Comparison of ENCODE assay signal across 9 mouse cellular contexts in the genomic region with DNA sequence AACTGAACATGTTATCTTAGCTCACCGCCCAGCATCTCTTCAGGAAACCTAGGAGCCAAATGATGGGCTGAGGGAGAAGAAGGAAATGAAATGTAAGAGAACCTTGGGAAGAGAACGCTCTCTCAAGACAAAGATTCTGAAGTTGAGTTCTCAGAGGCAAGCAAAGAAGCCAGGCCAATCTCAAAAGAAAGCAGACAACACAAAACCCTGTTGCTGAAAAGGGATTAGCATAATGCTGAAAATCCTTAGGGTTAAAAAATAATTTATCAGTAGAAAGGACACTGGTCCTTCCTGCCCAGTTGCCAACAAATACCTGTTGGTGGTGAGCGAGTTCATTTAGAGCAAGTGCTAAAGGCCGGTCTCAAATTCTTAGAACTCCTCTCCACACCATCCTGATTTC. TPM values are rescaled to one million over a fixed set of nuclear protein-coding genes. Genes with fewer than 3 reads are reported as not detected.
DNase-seq lines count a peak whose midpoint lies in the region; ATAC-seq and TF ChIP-seq lines count a peak whose summit lies in the region.
"Had no signal": no experiment of that assay in that cellular context is flagged by ENCODE, and none has a peak within 500 bp of the region (broad histone marks: within the 10 kb centered on the region; RNA-seq: fewer than 3 reads in every experiment).

No protein-coding gene starts in this region.

- ATAC-seq in lung, embryonic 14.5 days (ENCODE audit: insufficient read depth): no peak
- ATAC-seq in forebrain, embryonic 13.5 days: no peak; the same call in 1 of the 2 replicates
- ATAC-seq in limb, embryonic 12.5 days (ENCODE audit: insufficient number of reproducible peaks, insufficient read depth, low FRiP score, low TSS enrichment, low read depth): no peak
- peak; percentile 22; the same call in 1 of the 2 replicates for ATAC-seq in neural tube, embryonic 14.5 days (ENCODE audit: low read depth)

- peak overlapping the region; percentile 85 for H3K4me2 ChIP-seq in lung, embryonic 14.5 days
- peak overlapping the region; percentile 85 for H3K4me2 ChIP-seq in forebrain, embryonic 13.5 days
- peak overlapping the region; percentile 92 for H3K4me2 ChIP-seq in limb, embryonic 12.5 days
- H3K4me2 ChIP-seq in neural tube, embryonic 14.5 days (ENCODE audit: low read depth, low read length): peak overlapping the region; percentile 92

- TF ChIP-seq CTCF in lung, embryonic 14.5 days (IDR thresholded peaks at IDR 0.05; ENCODE audit: low read depth): no peak

- peaks cover 37% of the 10 kb centered on the region for H3K4me1 ChIP-seq in lung, embryonic 14.5 days (ENCODE audit: insufficient read depth)
- peaks cover 67% of the 10 kb centered on the region for H3K4me1 ChIP-seq in forebrain, embryonic 13.5 days
- peaks cover 76% of the 10 kb centered on the region for H3K4me1 ChIP-seq in limb, embryonic 12.5 days (replicated peaks)
- peaks cover 30% of the 10 kb centered on the region for H3K4me1 ChIP-seq in neural tube, embryonic 14.5 days (ENCODE audit: control insufficient read depth, insufficient read depth, low read length)

- H3K9ac ChIP-seq in lung, embryonic 14.5 days: peak overlapping the region; percentile 73
- H3K9ac ChIP-seq in forebrain, embryonic 13.5 days: peak overlapping the region; percentile 81
- H3K9ac ChIP-seq in limb, embryonic 12.5 days (replicated peaks): peak overlapping the region; percentile 79
- H3K9ac ChIP-seq in neural tube, embryonic 14.5 days (replicated peaks; ENCODE audit: low read depth, low read length): no peak overlapping the region; the same call in 1 of the 2 replicates

- peak overlapping the region; percentile 92 for H3K27ac ChIP-seq in lung, embryonic 14.5 days (ENCODE audit: low read depth)
- H3K27ac ChIP-seq in forebrain, embryonic 13.5 days: peak overlapping the region; percentile 92
- peak overlapping the region; percentile 99 for H3K27ac ChIP-seq in limb, embryonic 12.5 days
- H3K27ac ChIP-seq in neural tube, embryonic 14.5 days (ENCODE audit: low read depth, low read length): no peak overlapping the region

- DNase-seq in lung, embryonic 14.5 days: no peak
- DNase-seq in lung, postnatal 36 days: no peak
- no peak for DNase-seq in left cerebral cortex, adult 18-20 months (ENCODE audit: low spot score in 2 of 2)
- no peak for DNase-seq in urinary bladder, postnatal 25 days (ENCODE audit: low spot score)
- no peak for DNase-seq in thymus, postnatal 25 days
- DNase-seq: spleen, adult 18-20 months had no signal

- H3K9me3 ChIP-seq in lung, embryonic 14.5 days (ENCODE audit: low read depth, low read length): no peaks in the 10 kb centered on the region
- no peaks in the 10 kb centered on the region for H3K9me3 ChIP-seq in forebrain, embryonic 13.5 days (replicated peaks)
- peaks cover 4% of the 10 kb centered on the region; the same call in 1 of the 2 replicates for H3K9me3 ChIP-seq in limb, embryonic 12.5 days
- H3K9me3 ChIP-seq in neural tube, embryonic 14.5 days (ENCODE audit: control insufficient read depth, low read length): no peaks in the 10 kb centered on the region

- 44% methylated on average over 4 of the region's 4 CpGs for WGBS in lung, embryonic 14.5 days
- 24% methylated on average over 4 of the region's 4 CpGs for WGBS in forebrain, embryonic 13.5 days
- WGBS in limb, embryonic 12.5 days: 30% methylated on average over 4 of the region's 4 CpGs
- WGBS in neural tube, embryonic 14.5 days: 47% methylated on average over 4 of the region's 4 CpGs

- peaks cover 29% of the 10 kb centered on the region for H3K36me3 ChIP-seq in lung, embryonic 14.5 days (ENCODE audit: insufficient read depth)
- peaks cover 16% of the 10 kb centered on the region for H3K36me3 ChIP-seq in forebrain, embryonic 13.5 days (ENCODE audit: poor library complexity, severe bottlenecking)
- H3K36me3 ChIP-seq in limb, embryonic 12.5 days: peaks cover 39% of the 10 kb centered on the region
- H3K36me3 ChIP-seq in neural tube, embryonic 14.5 days (ENCODE audit: control insufficient read depth, insufficient read depth, low read length): no peaks in the 10 kb centered on the region

- H3K4me3 ChIP-seq in lung, embryonic 14.5 days (ENCODE audit: low read depth, low read length): peak overlapping the region; percentile 46
- H3K4me3 ChIP-seq in forebrain, embryonic 13.5 days: peak overlapping the region; percentile 52
- H3K4me3 ChIP-seq in limb, embryonic 12.5 days (replicated peaks): peak overlapping the region; percentile 46
- H3K4me3 ChIP-seq in neural tube, embryonic 14.5 days (ENCODE audit: low read depth, low read length): no peak overlapping the region

- H3K27me3 ChIP-seq in lung, embryonic 14.5 days (ENCODE audit: insufficient read depth, low read length): no peaks in the 10 kb centered on the region
- H3K27me3 ChIP-seq in forebrain, embryonic 13.5 days: no peaks in the 10 kb centered on the region
- no peaks in the 10 kb centered on the region for H3K27me3 ChIP-seq in limb, embryonic 12.5 days
- no peaks in the 10 kb centered on the region for H3K27me3 ChIP-seq in neural tube, embryonic 14.5 days (ENCODE audit: control insufficient read depth, insufficient read depth, low read length)

RNA-seq across cellular contexts. Expression of a gene that starts 15.3 kb away (rescaled TPM):
- 25.6 and 30.9 TPM in 2 replicates for polyA plus RNA-seq in lung, embryonic 14.5 days (2014; fragmentation: Nextera tagmentation; extraction: Ambion mirVana)
- polyA plus RNA-seq in forebrain, embryonic 13.5 days (2015; fragmentation: Nextera tagmentation; extraction: Ambion mirVana): 53.4 and 58.0 TPM in 2 replicates
- polyA plus RNA-seq in limb, embryonic 12.5 days (2016; fragmentation: Nextera tagmentation; extraction: Ambion mirVana): 110 and 122 TPM in 2 replicates
- 3.0 and 5.9 TPM in 2 replicates for polyA plus RNA-seq in neural tube, embryonic 14.5 days (2014; fragmentation: Nextera tagmentation; extraction: Ambion mirVana)
- total RNA-seq in left cerebral cortex, adult 18-20 months (2021): under 1 TPM in 1 of 2 experiments, not detected in 1; 0.37 TPM

RNA-seq across cellular contexts. Expression of a gene that starts 33.9 kb away (rescaled TPM):
- not detected in 2 replicates for polyA plus RNA-seq in lung, embryonic 14.5 days (2014; fragmentation: Nextera tagmentation; extraction: Ambion mirVana)
- not detected in 2 replicates for polyA plus RNA-seq in forebrain, embryonic 13.5 days (2015; fragmentation: Nextera tagmentation; extraction: Ambion mirVana)
- not detected in 2 replicates for polyA plus RNA-seq in limb, embryonic 12.5 days (2016; fragmentation: Nextera tagmentation; extraction: Ambion mirVana)
- polyA plus RNA-seq in neural tube, embryonic 14.5 days (2014; fragmentation: Nextera tagmentation; extraction: Ambion mirVana): not detected in 2 replicates
- not detected for total RNA-seq in left cerebral cortex, adult 18-20 months (2021)

RNA-seq across cellular contexts. Expression of a gene that starts 44.3 kb away (rescaled TPM):
- polyA plus RNA-seq in lung, embryonic 14.5 days (2014; fragmentation: Nextera tagmentation; extraction: Ambion mirVana): 37.2 and 37.6 TPM in 2 replicates
- polyA plus RNA-seq in forebrain, embryonic 13.5 days (2015; fragmentation: Nextera tagmentation; extraction: Ambion mirVana): 129 and 132 TPM in 2 replicates
- 89.8 and 103 TPM in 2 replicates for polyA plus RNA-seq in limb, embryonic 12.5 days (2016; fragmentation: Nextera tagmentation; extraction: Ambion mirVana)
- polyA plus RNA-seq in neural tube, embryonic 14.5 days (2014; fragmentation: Nextera tagmentation; extraction: Ambion mirVana): 43.7 and 46.2 TPM in 2 replicates
- 100 to 1,000 TPM; 104 to 106 TPM for total RNA-seq in left cerebral cortex, adult 18-20 months (2021)
